Mouse (Mus musculus) left cerebral cortex, adult 8-10 months (tissue): Measurements from ENCODE around the gene Mapk14. TPM values are rescaled to one million over a fixed set of nuclear protein-coding genes. Genes with fewer than 3 reads are reported as not detected.
A peak's percentile ranks its signal among the peaks of the same experiment; 100 is the strongest.
"Not testable (repeated sequence)": the region's sequence is repeated elsewhere in the genome, so short reads cannot be mapped to it uniquely, and the experiment has no call there.

ENCODE experiments used
- DNase-seq, 2 experiments: peaks; one replicate each; pipeline ENCODE4 v3.0.0; 2022; ENCODE audit warnings: low spot score in 2 of 2
- total RNA-seq, 4 experiments: library from RNA; stranded (reverse); gene quantifications; 2 replicates each; pipeline ENCODE4 v1.2.4; 2022

The Mapk14 gene
- total RNA-seq, 4 experiments from 2014 or later: 70.2 to 84.1 (median 76.9) TPM

- no peak for DNase-seq
These were observed 48.1 kb downstream of the Mapk14 start for GRCm38 (mm10) chr17:28739244-28739643.

DNA sequence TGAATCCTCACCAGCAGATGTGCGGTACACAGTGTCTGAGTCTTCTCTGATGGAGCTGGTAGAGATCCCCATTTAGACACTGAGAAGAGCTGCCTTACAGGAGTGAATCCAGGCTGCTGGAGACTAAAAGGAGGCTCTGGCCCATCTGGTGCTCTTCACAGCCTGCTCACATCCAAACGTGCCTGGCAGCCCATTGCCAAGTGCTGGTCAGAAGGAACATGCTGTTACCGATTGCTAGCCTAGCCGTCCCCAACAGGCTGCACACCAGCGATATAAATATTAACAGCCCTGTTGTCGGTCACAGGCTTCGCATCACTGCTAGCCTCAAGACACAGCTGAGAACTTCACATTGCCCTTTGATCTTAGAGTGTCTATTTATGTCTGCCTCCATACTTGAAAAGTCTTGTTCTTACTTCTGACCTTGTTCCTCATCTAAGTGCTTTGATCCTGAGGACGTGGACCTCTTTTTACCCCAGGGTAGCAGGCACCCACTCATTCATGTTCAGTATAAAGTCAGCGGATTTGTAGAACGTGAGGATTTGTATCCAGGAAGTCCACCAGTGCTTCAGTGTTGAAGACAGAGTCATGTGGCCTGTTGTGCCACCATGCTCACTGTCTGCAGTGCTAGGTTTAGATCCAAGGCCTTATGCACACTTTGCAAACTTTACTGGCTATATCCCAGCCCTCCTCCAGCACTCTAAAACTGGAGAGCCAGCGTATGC, 52.2 kb downstream of the Mapk14 start:
- peak; percentile 34 to 79 for DNase-seq

DNA sequence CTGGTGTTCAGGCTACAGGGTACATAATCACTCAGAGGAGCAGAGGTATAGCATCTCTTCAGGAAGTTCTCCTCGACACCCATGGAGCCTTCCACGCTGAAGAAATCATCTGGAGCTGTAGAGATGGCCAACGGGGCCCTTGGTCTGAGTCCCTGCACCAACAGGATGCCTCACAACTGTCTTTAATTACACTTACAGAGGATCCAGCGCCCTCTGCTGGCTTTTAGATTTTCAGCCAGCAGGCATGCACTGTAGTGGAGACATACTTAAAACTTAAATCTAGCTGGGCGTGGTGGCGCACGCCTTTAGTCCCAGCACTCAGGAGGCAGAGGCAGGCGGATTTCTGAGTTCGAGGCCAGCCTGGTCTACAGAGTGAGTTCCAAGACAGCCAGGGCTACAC, 52.8 kb downstream of the Mapk14 start:
- DNase-seq: no peak

DNA sequence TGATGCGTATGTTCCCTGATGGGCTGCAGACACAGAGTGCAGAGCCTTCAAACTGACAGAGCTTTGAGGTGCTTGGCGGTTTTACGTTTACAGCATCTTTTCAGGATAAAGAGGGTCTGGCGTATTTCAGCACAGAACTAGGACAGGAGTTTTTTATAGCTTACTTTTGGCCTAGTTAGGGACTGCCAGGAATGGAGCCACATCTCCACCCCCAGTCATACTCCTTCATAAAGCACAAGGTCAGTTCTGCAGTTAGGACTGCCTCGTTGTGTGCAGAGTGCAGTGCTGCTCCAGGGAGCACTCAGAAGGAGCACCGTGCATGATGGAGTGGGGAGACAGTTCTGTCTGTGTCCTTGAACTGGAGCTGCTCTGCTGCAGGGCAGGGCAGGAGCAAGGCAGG, 54.6 kb downstream of the Mapk14 start:
- peak in 1 of 2 experiments; percentile 36 for DNase-seq

GRCm38 (mm10) chr17:28748001-28748400, 56.9 kb downstream of the Mapk14 start:
- no peak for DNase-seq

DNA sequence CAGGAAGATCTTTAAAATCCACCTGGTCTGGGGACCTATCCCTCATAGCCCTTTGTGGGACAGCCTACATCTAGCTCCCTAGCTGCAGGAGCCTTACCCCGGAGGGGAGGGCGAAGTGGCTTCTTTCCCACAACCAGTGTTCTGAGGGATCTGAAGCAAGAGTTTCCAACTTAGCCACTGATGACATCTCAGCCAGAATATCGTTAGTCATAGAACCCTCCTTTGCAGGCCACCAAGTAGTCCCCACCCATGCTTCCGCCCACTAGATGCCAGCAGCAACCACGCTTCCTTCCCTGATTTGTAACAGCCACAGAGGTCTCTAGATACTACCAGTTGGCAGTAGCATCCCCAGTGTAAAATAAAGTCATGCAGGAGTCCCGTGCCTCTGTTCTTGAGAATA, 59.5 kb downstream of the Mapk14 start:
- no peak for DNase-seq

GRCm38 (mm10) chr17:28756447-28756846, 65.3 kb downstream of the Mapk14 start:
- no peak for DNase-seq

GRCm38 (mm10) chr17:28757470-28757869, 66.3 kb downstream of the Mapk14 start:
- DNase-seq: no peak

GRCm38 (mm10) chr17:28760736-28761312, 69.7 kb downstream of the Mapk14 start:
- no peak for DNase-seq

DNA sequence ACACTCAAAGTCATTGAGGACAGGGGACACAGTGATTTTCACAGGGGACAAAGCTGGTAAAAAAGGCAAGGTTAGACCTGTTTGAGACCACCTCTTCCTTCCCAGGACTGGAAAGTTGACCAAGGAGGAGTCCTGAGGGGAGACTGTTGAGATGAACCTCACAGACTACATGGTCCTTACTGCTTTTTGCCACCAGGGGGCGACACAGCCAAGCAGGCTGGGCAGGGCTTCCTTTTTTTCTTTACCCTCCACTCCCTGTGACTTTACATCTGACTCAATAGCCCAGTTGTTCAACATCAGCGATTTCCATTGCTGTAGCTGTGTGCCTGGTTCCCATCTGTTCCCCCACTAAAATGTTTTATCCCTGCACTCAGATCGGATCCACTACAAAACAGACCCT, 70.7 kb downstream of the Mapk14 start:
- DNase-seq: peak in 1 of 2 experiments; percentile 74

DNA sequence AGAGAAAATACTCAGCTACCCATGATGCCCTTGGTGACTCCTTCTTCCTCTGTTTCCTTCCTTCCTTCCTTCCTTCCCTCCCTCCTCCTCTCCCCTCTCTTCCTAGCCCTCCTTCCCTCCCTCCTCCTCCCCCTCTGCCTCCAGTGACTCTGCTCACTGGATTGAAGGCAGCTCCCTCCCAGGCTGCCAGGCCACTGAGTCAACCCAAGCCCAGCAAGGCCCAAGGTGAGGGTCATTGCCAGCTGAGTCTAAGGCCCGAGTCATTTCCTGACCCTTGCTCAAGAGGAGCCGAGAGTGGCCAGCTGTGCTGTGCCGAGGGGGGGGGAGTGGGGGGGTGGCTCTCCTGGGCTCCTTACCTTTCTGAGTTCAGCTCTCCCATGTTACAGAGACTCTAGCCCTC, 75.1 kb downstream of the Mapk14 start:
- no peak for DNase-seq

DNA sequence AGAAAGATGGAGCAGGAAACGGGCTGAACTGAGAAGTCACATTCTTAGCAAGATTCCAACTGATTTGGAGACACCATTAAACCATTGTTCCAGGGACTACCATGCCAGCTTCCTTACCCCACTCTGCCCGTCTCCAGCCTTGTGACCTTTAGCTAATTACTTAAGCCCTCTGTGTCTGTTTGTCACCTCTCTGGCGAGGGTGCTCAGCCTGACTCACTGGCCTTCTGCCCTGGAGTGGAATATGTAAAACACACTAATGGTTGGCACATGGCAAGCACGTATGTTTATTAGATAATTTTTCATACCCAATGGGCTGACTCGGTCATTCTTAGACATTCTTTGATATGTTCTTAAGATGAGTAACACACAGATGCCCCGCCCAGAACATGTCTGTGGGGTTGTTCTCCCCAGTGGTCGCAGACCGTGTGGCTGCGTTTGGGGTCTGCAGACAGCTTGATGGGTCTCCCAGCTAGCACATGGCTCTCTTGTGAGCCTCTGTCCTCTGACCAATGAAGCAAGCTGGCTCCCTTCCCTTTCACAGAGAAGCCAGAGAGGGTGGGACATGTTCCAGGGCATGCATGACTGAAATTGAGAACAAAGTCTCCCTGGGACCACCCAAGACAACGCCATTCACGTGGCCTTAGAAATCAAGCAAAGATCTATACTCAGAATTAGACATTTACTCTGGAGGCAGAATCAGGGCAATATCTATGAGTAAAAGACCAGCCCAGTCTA, 75.8 kb downstream of the Mapk14 start:
- no peak for DNase-seq

DNA sequence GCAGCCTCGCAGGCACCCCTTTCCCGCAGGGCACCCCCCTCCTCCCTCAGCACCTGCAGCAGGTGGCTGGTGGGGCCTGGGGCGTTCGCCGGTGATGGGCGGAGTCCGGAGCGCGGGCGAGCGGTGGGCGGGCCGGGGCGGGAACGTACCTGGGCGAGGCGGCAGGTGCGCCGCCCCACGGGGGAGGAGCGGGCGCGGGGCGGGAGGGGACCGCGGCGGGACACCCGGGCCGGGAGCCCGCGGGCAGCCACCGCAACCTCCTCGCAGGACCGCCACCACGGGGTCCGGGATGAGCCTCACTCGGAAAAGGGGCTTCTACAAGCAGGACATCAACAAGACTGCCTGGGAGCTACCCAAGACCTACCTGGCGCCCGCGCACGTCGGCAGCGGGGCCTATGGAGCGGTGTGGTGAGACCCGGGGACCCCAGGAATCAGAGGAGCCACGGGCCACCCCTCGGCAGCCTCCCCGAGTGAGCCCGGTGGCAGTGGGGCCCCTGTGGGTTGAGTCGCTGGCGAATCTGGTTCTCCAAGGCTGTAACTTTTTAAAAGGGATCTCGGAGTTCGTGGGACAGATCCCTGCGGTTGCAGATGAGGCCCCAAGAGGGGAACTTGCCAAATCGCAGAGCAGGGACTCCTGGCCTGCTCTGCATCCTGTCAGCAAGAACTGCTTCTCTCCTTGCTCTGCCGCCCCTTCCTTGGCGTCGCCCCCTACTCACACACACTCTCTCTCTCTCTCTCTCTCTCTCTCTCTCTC, 78.2 kb downstream of the Mapk14 start, which contains the start of gene Mapk13:
Mapk13 (plus strand) TSS at position 177 of the 754 bp plus-strand sequence.
- DNase-seq: no peak

DNA sequence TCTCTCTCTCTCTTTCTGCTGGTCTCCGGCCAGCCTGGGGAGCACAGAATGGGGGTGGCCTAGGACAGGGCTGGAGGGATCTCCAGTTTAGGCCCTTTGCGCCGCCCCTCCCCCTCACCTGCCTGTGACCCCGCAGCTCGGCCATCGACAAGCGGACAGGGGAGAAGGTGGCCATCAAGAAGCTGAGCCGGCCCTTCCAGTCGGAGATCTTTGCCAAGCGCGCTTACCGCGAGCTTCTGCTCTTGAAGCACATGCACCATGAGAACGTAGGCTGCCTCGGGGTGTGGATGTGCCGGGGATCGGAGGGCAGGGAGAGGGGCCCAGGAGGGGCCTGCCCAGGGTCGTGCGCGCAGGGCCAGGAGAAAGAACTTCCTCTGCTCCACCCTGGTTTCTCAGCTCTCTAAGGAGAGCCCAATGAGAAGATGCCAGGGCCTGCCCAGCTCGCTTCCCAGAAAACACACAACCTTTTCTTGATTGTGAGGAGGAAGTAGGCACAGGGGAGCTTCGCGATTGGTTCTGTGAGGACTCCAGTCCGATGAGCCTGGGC, 78.8 kb downstream of the Mapk14 start:
- no peak for DNase-seq

- DNase-seq: no peak
These were observed 80.2 kb downstream of the Mapk14 start for GRCm38 (mm10) chr17:28771289-28771688.

- DNase-seq: not testable (repeated sequence)
These were observed 83.2 kb downstream of the Mapk14 start for GRCm38 (mm10) chr17:28774303-28774702.

- DNase-seq: no peak
These were observed 84.0 kb downstream of the Mapk14 start for GRCm38 (mm10) chr17:28775161-28775560.

DNA sequence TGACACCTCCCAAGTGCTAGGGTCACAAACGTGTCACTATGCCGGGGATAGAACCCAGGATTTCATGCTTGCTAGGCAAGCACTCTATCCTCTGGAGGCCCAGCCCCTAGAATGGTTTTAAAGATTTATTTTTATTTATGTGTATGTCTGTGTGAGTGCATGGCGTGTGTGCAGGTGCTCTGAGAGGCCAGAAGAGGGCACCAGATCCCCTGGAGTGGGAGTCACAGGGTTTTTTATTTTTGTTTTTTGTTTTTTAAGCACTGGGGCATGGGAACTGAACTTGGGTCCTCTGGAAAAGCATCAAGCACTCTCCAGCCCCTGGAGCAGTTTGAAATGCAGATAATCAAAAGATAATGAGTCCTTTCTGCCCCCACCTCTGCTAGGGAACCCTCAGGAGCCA, 85.7 kb downstream of the Mapk14 start:
- no peak for DNase-seq

- DNase-seq: no peak
These were observed 86.3 kb downstream of the Mapk14 start for GRCm38 (mm10) chr17:28777231-28778005.

DNA sequence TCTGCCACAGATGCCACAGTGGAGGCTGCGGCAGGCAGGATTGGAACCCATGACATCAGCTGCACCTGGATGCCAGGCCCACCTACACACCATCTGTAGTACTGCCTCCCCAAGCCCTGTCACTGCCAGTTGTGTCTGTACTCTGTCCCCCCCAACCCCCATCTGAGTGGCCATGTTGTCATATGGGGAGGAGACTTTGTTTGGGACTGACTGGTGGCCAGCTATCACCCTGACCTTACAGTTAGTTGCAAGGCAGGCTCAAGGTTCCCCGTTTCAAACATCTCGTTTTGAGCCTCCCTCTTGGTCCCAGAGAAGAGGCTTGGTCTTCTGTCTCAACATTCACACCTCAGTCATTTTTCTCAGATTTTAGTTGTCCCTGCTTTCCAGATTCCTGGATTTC, 88.6 kb downstream of the Mapk14 start:
- DNase-seq: no peak

GRCm38 (mm10) chr17:28780836-28781235, 89.7 kb downstream of the Mapk14 start:
- DNase-seq: no peak
